Mouse (Mus musculus) brain, embryonic 14.5 days (tissue): ENCODE data around the gene Tmem115.

Experiments used
- CTCF ChIP-seq: fragments of 200-500 bp; IDR thresholded peaks from 2 replicates; pipeline ENCODE4 v1.5.1; 2012; ENCODE audit warnings: inconsistent platforms, mild to moderate bottlenecking, moderate library complexity, borderline replicate concordance; ENCODE audit not compliant: insufficient read depth, insufficient read length; ENCODE audit errors: extremely low read depth
- POLR2A ChIP-seq: fragments of 200-500 bp; IDR thresholded peaks from 2 replicates; pipeline ENCODE4 v1.6.1; 2012; ENCODE audit warnings: mild to moderate bottlenecking, inconsistent platforms, borderline replicate concordance; ENCODE audit not compliant: poor library complexity, insufficient read depth, insufficient read length, severe bottlenecking; ENCODE audit errors: extremely low read depth

DNA sequence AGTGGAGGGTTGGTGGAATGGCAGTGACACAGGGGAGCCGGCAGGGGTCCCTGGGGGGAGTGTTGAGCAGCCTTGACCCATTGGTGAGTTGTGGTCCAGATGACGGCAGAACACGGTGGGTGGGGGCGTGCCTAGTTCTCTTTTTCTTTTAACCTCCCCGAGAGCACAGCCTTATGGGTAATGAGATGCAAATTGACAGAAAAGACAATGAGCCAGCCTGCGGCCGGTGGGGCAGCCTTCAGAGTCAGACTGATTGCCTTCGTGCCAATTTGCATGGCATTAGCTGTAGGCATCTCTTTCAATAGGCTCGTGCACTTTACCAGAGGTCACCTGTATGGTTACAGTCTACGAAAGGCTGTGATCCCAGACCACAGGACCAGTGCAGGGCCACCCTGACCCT is 47.7 kb upstream of the Tmem115 start:
- TF ChIP-seq CTCF (peak; percentile 23; the same call in 1 of the 2 replicates), POLR2A (no peak)
